Mouse (Mus musculus) spleen, postnatal 36 days (tissue): ENCODE data around the gene Arhgap32.
"Not testable (repeated sequence)": the region's sequence is repeated elsewhere in the genome, so short reads cannot be mapped to it uniquely, and the experiment has no call there.

Experiments used
- DNase-seq, 2 experiments: peaks; one replicate each; pipeline ENCODE4 v3.0.0; 2022; ENCODE audit warnings: low spot score in 2 of 2, mixed read lengths in 1 of 2

Arhgap32 gene

GRCm38 (mm10) chr9:32137697-32138426 is 21.9 kb downstream of the Arhgap32 start:
- DNase-seq: no peak

- DNase-seq: peak; percentile 5 to 28
Measured at GRCm38 (mm10) chr9:32138616-32139015, 22.7 kb downstream of the Arhgap32 start.

GRCm38 (mm10) chr9:32139641-32140040 is 23.7 kb downstream of the Arhgap32 start:
- no peak for DNase-seq

- no peak for DNase-seq
Measured at GRCm38 (mm10) chr9:32142834-32143233, 26.9 kb downstream of the Arhgap32 start.

GRCm38 (mm10) chr9:32143451-32143850 is 27.5 kb downstream of the Arhgap32 start:
- DNase-seq: no peak

GRCm38 (mm10) chr9:32146257-32146996 is 30.5 kb downstream of the Arhgap32 start:
- peak; percentile 53 for DNase-seq

- DNase-seq: no peak
Measured at GRCm38 (mm10) chr9:32149241-32149640, 33.3 kb downstream of the Arhgap32 start.

GRCm38 (mm10) chr9:32149836-32150642 is 34.1 kb downstream of the Arhgap32 start:
- peak in 1 of 2 experiments; percentile 35 for DNase-seq

- DNase-seq: no peak
Measured at GRCm38 (mm10) chr9:32154727-32155371, 38.9 kb downstream of the Arhgap32 start.

- DNase-seq: no peak
Measured at GRCm38 (mm10) chr9:32156706-32157105, 40.8 kb downstream of the Arhgap32 start.

GRCm38 (mm10) chr9:32157201-32157600 is 41.3 kb downstream of the Arhgap32 start:
- DNase-seq: no peak

GRCm38 (mm10) chr9:32158837-32159543 is 43.1 kb downstream of the Arhgap32 start:
- peak; percentile 37 to 50 for DNase-seq

GRCm38 (mm10) chr9:32159724-32160123 is 43.8 kb downstream of the Arhgap32 start:
- DNase-seq: no peak

GRCm38 (mm10) chr9:32162792-32163191 is 46.9 kb downstream of the Arhgap32 start:
- no peak for DNase-seq

- DNase-seq: not testable (repeated sequence)
Measured at GRCm38 (mm10) chr9:32163820-32164219, 47.9 kb downstream of the Arhgap32 start.

- no peak for DNase-seq
Measured at GRCm38 (mm10) chr9:32168546-32169137, 52.7 kb downstream of the Arhgap32 start.

GRCm38 (mm10) chr9:32170713-32171112 is 54.8 kb downstream of the Arhgap32 start:
- no peak for DNase-seq

GRCm38 (mm10) chr9:32176612-32177011 is 60.7 kb downstream of the Arhgap32 start:
- no peak for DNase-seq

- no peak for DNase-seq
Measured at GRCm38 (mm10) chr9:32181170-32181569, 65.2 kb downstream of the Arhgap32 start.

- no peak for DNase-seq
Measured at GRCm38 (mm10) chr9:32186489-32186888, 70.6 kb downstream of the Arhgap32 start.
